Mouse (Mus musculus): Measurements from ENCODE around the gene Ifih1. TPM values are rescaled to one million over a fixed set of nuclear protein-coding genes. Genes with fewer than 3 reads are reported as not detected.

Gene Ifih1
- total and polyA plus RNA-seq, 2 experiments: 7.4 to 27.9 TPM

DNA sequence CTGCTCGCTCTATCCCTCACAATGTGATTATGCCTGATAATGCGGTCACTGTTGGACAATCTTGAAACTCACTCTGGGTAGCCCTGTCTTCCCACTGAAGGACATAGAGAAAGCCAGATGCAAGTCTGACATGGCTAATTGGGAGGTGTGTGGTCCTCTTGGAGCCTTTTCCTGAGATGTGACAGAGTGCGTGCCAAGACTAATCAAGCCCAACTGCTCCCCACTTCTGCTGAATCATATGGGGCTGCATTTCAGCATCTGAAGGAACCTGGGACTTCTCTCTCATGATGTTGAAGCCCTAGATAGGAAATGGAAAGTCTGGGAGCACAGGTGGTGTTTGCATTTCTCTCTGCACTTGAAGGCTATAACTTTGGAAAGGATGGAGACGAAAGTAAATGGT is 32.9 kb downstream of the Ifih1 start:
- H3K27me3 ChIP-seq (ENCODE audit: control insufficient read depth, insufficient read depth, low read length): no peaks in the 10 kb centered on the region
- 98% methylated on average over 4 of the region's 4 CpGs for WGBS
- DNase-seq (ENCODE audit: extremely low read depth, low read depth, low spot score): no peak
- no peaks in the 10 kb centered on the region for H3K4me1 ChIP-seq (ENCODE audit: control insufficient read depth, insufficient read depth, low read length)
- H3K79me2 ChIP-seq (ENCODE audit: control insufficient read depth, insufficient read depth, low read length): no peaks in the 10 kb centered on the region
- H3K9ac ChIP-seq (ENCODE audit: low read depth, low read length): no peak overlapping the region
- peaks cover 42% of the 10 kb centered on the region for H3K36me3 ChIP-seq (ENCODE audit: control insufficient read depth, insufficient read depth, low read length)
- no peak overlapping the region for H3K27ac ChIP-seq (replicated peaks; ENCODE audit: insufficient read depth, low read depth, low read length)
- H3K4me3 ChIP-seq (ENCODE audit: insufficient read depth, low read depth, low read length): no peak overlapping the region
- TF ChIP-seq POLR2A (IDR thresholded peaks at IDR 0.05; ENCODE audit: extremely low read depth, insufficient read depth, low read length): no peak
- TF ChIP-seq CTCF (IDR thresholded peaks at IDR 0.05; ENCODE audit: low read depth, low read length): no peak

- Histone ChIP-seq H3K27ac (replicated peaks; ENCODE audit: insufficient read depth, low read depth, low read length) (no peak overlapping the region), H3K4me3 (ENCODE audit: insufficient read depth, low read depth, low read length) (no peak overlapping the region), H3K79me2 (ENCODE audit: control insufficient read depth, insufficient read depth, low read length) (no peaks in the 10 kb centered on the region), H3K4me1 (ENCODE audit: control insufficient read depth, insufficient read depth, low read length) (no peaks in the 10 kb centered on the region), H3K27me3 (ENCODE audit: control insufficient read depth, insufficient read depth, low read length) (no peaks in the 10 kb centered on the region), H3K36me3 (ENCODE audit: control insufficient read depth, insufficient read depth, low read length) (peaks cover 62% of the 10 kb centered on the region), H3K9ac (ENCODE audit: low read depth, low read length) (no peak overlapping the region)
- 94% methylated on average over 16 of the region's 16 CpGs for WGBS
- no peak for DNase-seq (ENCODE audit: extremely low read depth, low read depth, low spot score)
- TF ChIP-seq CTCF (IDR thresholded peaks at IDR 0.05; ENCODE audit: low read depth, low read length) (no peak), POLR2A (IDR thresholded peaks at IDR 0.05; ENCODE audit: extremely low read depth, insufficient read depth, low read length) (no peak)
These were observed 39.9 kb downstream of the Ifih1 start for GRCm38 (mm10) chr2:62606205-62606604.

DNA sequence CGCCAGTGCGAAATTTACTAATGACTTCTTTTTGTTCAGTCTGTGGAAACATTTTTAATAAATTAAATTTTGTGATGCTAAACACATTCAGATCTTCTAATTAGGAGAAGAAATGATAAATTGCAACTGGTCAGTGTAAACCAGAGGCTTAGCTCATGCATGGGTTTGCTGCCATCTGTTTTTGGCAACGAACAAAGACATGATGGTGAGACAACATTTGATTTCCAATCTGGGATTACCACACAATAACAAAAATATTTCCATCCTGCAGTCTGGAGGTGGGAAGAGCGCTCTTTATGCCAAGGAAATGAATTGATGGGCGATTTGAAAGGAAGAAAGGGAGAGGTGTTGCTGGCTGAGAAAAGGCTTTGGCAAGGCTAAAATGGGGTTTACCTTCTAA is 42.5 kb downstream of the Ifih1 start:
- TF ChIP-seq POLR2A (IDR thresholded peaks at IDR 0.05; ENCODE audit: extremely low read depth, insufficient read depth, low read length) (no peak), CTCF (IDR thresholded peaks at IDR 0.05; ENCODE audit: low read depth, low read length) (no peak)
- Histone ChIP-seq H3K4me1 (ENCODE audit: control insufficient read depth, insufficient read depth, low read length) (no peaks in the 10 kb centered on the region), H3K9ac (ENCODE audit: low read depth, low read length) (no peak overlapping the region), H3K36me3 (ENCODE audit: control insufficient read depth, insufficient read depth, low read length) (peaks cover 60% of the 10 kb centered on the region), H3K79me2 (ENCODE audit: control insufficient read depth, insufficient read depth, low read length) (no peaks in the 10 kb centered on the region), H3K4me3 (ENCODE audit: insufficient read depth, low read depth, low read length) (no peak overlapping the region), H3K27ac (replicated peaks; ENCODE audit: insufficient read depth, low read depth, low read length) (no peak overlapping the region), H3K27me3 (ENCODE audit: control insufficient read depth, insufficient read depth, low read length) (no peaks in the 10 kb centered on the region)
- no peak for DNase-seq (ENCODE audit: extremely low read depth, low read depth, low spot score)
- 90% methylated on average over 5 of the region's 5 CpGs for WGBS

DNA sequence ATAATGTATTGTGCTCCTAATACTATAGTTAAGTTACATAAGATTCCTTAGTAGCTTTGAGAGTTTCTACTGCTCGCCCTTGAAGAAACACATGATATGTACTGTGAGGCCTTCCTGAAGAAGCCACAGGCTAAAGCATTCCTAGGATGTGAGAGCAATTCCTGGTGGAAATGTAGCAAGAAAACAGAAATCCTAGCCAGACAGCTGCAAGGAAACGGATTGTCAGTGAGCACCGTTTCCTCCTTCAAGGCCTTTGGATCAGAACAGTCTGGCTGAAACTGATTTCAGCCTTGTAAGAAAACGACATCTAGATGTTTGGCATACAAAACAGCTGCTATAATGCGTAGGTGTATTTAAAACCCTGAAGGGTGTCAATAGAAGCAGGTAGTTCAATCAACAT is 49.5 kb downstream of the Ifih1 start:
- no peaks in the 10 kb centered on the region for H3K27me3 ChIP-seq (ENCODE audit: control insufficient read depth, insufficient read depth, low read length)
- H3K36me3 ChIP-seq (ENCODE audit: control insufficient read depth, insufficient read depth, low read length): peaks cover 47% of the 10 kb centered on the region
- WGBS: 91% methylated on average over 5 of the region's 5 CpGs
- H3K9ac ChIP-seq (ENCODE audit: low read depth, low read length): no peak overlapping the region
- no peak overlapping the region for H3K27ac ChIP-seq (replicated peaks; ENCODE audit: insufficient read depth, low read depth, low read length)
- no peak for DNase-seq (ENCODE audit: extremely low read depth, low read depth, low spot score)
- no peaks in the 10 kb centered on the region for H3K79me2 ChIP-seq (ENCODE audit: control insufficient read depth, insufficient read depth, low read length)
- no peaks in the 10 kb centered on the region for H3K4me1 ChIP-seq (ENCODE audit: control insufficient read depth, insufficient read depth, low read length)
- TF ChIP-seq CTCF (IDR thresholded peaks at IDR 0.05; ENCODE audit: low read depth, low read length) (no peak), POLR2A (IDR thresholded peaks at IDR 0.05; ENCODE audit: extremely low read depth, insufficient read depth, low read length) (no peak)
- no peak overlapping the region for H3K4me3 ChIP-seq (ENCODE audit: insufficient read depth, low read depth, low read length)

DNA sequence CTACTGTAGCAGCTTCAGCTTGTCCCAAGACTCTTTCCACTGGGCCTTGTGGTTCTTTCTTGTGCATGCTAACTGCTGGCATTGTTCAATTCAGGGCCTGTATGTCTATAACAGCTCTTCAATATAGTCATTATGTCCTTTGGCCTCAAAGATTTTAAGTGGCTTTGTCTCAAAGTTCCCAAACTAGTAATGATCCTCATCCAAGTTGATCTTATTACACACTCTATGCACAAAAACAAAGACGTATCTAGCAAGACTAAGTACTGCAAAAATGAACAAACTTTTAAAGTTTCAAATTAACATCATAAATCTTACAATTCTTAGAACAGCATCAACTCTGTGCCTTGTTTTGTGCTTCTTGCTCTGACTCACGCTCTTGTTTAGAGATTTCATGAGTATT is 51.6 kb downstream of the Ifih1 start:
- H3K9ac ChIP-seq (ENCODE audit: low read depth, low read length): no peak overlapping the region
- WGBS: 96% methylated on average over 2 of the region's 2 CpGs
- no peak for TF ChIP-seq CTCF (IDR thresholded peaks at IDR 0.05; ENCODE audit: low read depth, low read length)
- TF ChIP-seq POLR2A (IDR thresholded peaks at IDR 0.05; ENCODE audit: extremely low read depth, insufficient read depth, low read length): no peak
- H3K27me3 ChIP-seq (ENCODE audit: control insufficient read depth, insufficient read depth, low read length): no peaks in the 10 kb centered on the region
- no peak overlapping the region for H3K27ac ChIP-seq (replicated peaks; ENCODE audit: insufficient read depth, low read depth, low read length)
- H3K79me2 ChIP-seq (ENCODE audit: control insufficient read depth, insufficient read depth, low read length): no peaks in the 10 kb centered on the region
- no peak overlapping the region for H3K4me3 ChIP-seq (ENCODE audit: insufficient read depth, low read depth, low read length)
- no peaks in the 10 kb centered on the region for H3K4me1 ChIP-seq (ENCODE audit: control insufficient read depth, insufficient read depth, low read length)
- DNase-seq (ENCODE audit: extremely low read depth, low read depth, low spot score): no peak
- H3K36me3 ChIP-seq (ENCODE audit: control insufficient read depth, insufficient read depth, low read length): peaks cover 41% of the 10 kb centered on the region

- peaks cover 19% of the 10 kb centered on the region for H3K36me3 ChIP-seq (ENCODE audit: control insufficient read depth, insufficient read depth, low read length)
- no peak overlapping the region for H3K4me3 ChIP-seq (ENCODE audit: insufficient read depth, low read depth, low read length)
- no peak overlapping the region for H3K27ac ChIP-seq (replicated peaks; ENCODE audit: insufficient read depth, low read depth, low read length)
- TF ChIP-seq CTCF (IDR thresholded peaks at IDR 0.05; ENCODE audit: low read depth, low read length): no peak
- no peak for TF ChIP-seq POLR2A (IDR thresholded peaks at IDR 0.05; ENCODE audit: extremely low read depth, insufficient read depth, low read length)
- H3K9ac ChIP-seq (ENCODE audit: low read depth, low read length): no peak overlapping the region
- no peaks in the 10 kb centered on the region for H3K4me1 ChIP-seq (ENCODE audit: control insufficient read depth, insufficient read depth, low read length)
- WGBS: 87% methylated on average over 3 of the region's 3 CpGs
- no peaks in the 10 kb centered on the region for H3K27me3 ChIP-seq (ENCODE audit: control insufficient read depth, insufficient read depth, low read length)
- DNase-seq (ENCODE audit: extremely low read depth, low read depth, low spot score): no peak
- H3K79me2 ChIP-seq (ENCODE audit: control insufficient read depth, insufficient read depth, low read length): no peaks in the 10 kb centered on the region
These were observed 54.5 kb downstream of the Ifih1 start for GRCm38 (mm10) chr2:62591555-62591954.

Data from liver, adult 2 months (tissue).